Mouse (Mus musculus) intestine, embryonic 16.5 days (tissue): Measurements from ENCODE around the gene Robo1. TPM values are rescaled to one million over a fixed set of nuclear protein-coding genes. Genes with fewer than 3 reads are reported as not detected.

Experiments
- ATAC-seq: fragments of 200-750 bp; cut with Nextera tagmentation; 2 replicates; pipeline ENCODE4 v1.8.0; 2017; ENCODE audit warnings: moderate TSS enrichment, moderate library complexity
- H3K27ac ChIP-seq: fragments of 300-500 bp; sonication (generic); 2 replicates; pipeline ENCODE4 v1.5.1; 2014; ENCODE audit warnings: mild to moderate bottlenecking, low read length
- H3K27me3 ChIP-seq: fragments of 300-500 bp; sonication (generic); replicated peaks from 2 replicates; pipeline ENCODE4 v1.6.1; 2014; ENCODE audit warnings: low read length, control low read depth, mixed read lengths; ENCODE audit not compliant: control insufficient read depth, insufficient read depth
- H3K36me3 ChIP-seq: fragments of 300-500 bp; sonication (generic); 2 replicates; pipeline ENCODE4 v1.6.1; 2014; ENCODE audit warnings: low read length, control low read depth; ENCODE audit not compliant: control insufficient read depth, insufficient read depth
- H3K4me1 ChIP-seq: fragments of 300-500 bp; sonication (generic); 2 replicates; pipeline ENCODE4 v1.6.1; 2014; ENCODE audit warnings: low read length, control low read depth, mixed read lengths; ENCODE audit not compliant: control insufficient read depth, insufficient read depth
- H3K4me2 ChIP-seq: fragments of 300-500 bp; sonication (generic); 2 replicates; pipeline ENCODE4 v1.6.1; 2014; ENCODE audit warnings: low read depth, low read length, control low read depth
- H3K4me3 ChIP-seq: fragments of 300-500 bp; sonication (generic); 2 replicates; pipeline ENCODE4 v1.5.1; 2014; ENCODE audit warnings: mild to moderate bottlenecking, low read length
- H3K9ac ChIP-seq: fragments of 300-500 bp; sonication (generic); 2 replicates; pipeline ENCODE4 v1.6.1; 2014; ENCODE audit warnings: low read depth, low read length
- H3K9me3 ChIP-seq: fragments of 300-500 bp; sonication (generic); 2 replicates; pipeline ENCODE4 v1.6.1; 2016; ENCODE audit warnings: low read length, control low read depth; ENCODE audit not compliant: control insufficient read depth
- WGBS: fragments of 180-500 bp; shearing (Covaris S2); extraction: QIAGEN DNeasy Blood & Tissue Kit; methylation state at CpG from one replicate; pipeline ENCODE4 v1.1.7; 2014; 5-methylcytosine and 5-hydroxymethylcytosine counted together
- polyA plus RNA-seq: library from polyadenylated mRNA; unstranded; fragments of >200 nt; fragmentation: Nextera tagmentation; extraction: Ambion mirVana; gene quantifications from 2 replicates; pipeline ENCODE4 v1.2.1, GENCODE M21; 2015

Robo1 gene
- polyA plus RNA-seq, 1 experiment from 2014 or later = 10.9 TPM

- no peak for ATAC-seq
- Histone ChIP-seq H3K4me3 (no peak overlapping the region), H3K36me3 (no peaks in the 10 kb centered on the region), H3K27ac (no peak overlapping the region), H3K4me1 (no peaks in the 10 kb centered on the region), H3K9ac (no peak overlapping the region), H3K27me3 (no peaks in the 10 kb centered on the region), H3K9me3 (no peaks in the 10 kb centered on the region), H3K4me2 (no peak overlapping the region)
- 86% methylated on average over 7 of the region's 7 CpGs for WGBS
These were observed 661.9 kb downstream of the Robo1 start for GRCm38 (mm10) chr16:72969990-72970389.

GRCm38 (mm10) chr16:72973685-72974084 is 665.6 kb downstream of the Robo1 start:
- WGBS = 62% methylated on average over 6 of the region's 6 CpGs
- Histone ChIP-seq H3K4me2 (no peak overlapping the region), H3K27me3 (no peaks in the 10 kb centered on the region), H3K4me3 (no peak overlapping the region), H3K27ac (no peak overlapping the region), H3K9ac (no peak overlapping the region), H3K9me3 (no peaks in the 10 kb centered on the region), H3K36me3 (no peaks in the 10 kb centered on the region), H3K4me1 (no peaks in the 10 kb centered on the region)
- no peak for ATAC-seq

GRCm38 (mm10) chr16:72974681-72975080 is 666.6 kb downstream of the Robo1 start:
- no peak for ATAC-seq
- H3K9me3 ChIP-seq = no peaks in the 10 kb centered on the region
- no peaks in the 10 kb centered on the region for H3K36me3 ChIP-seq
- no peak overlapping the region for H3K4me3 ChIP-seq
- 94% methylated on average over 4 of the region's 4 CpGs for WGBS
- no peak overlapping the region for H3K9ac ChIP-seq
- H3K4me2 ChIP-seq = no peak overlapping the region
- H3K27me3 ChIP-seq = no peaks in the 10 kb centered on the region
- H3K27ac ChIP-seq = no peak overlapping the region
- no peaks in the 10 kb centered on the region for H3K4me1 ChIP-seq

GRCm38 (mm10) chr16:72976849-72977576 is 668.9 kb downstream of the Robo1 start:
- Histone ChIP-seq H3K27me3 (no peaks in the 10 kb centered on the region), H3K4me3 (no peak overlapping the region), H3K4me2 (no peak overlapping the region), H3K36me3 (no peaks in the 10 kb centered on the region), H3K4me1 (no peaks in the 10 kb centered on the region), H3K9me3 (no peaks in the 10 kb centered on the region), H3K9ac (no peak overlapping the region), H3K27ac (no peak overlapping the region)
- 73% methylated on average over 19 of the region's 19 CpGs for WGBS
- no peak for ATAC-seq

- Histone ChIP-seq H3K27ac (no peak overlapping the region), H3K4me1 (no peaks in the 10 kb centered on the region), H3K4me3 (no peak overlapping the region), H3K27me3 (no peaks in the 10 kb centered on the region), H3K36me3 (no peaks in the 10 kb centered on the region), H3K9ac (no peak overlapping the region), H3K4me2 (no peak overlapping the region), H3K9me3 (no peaks in the 10 kb centered on the region)
- 29% methylated on average over 8 of the region's 8 CpGs for WGBS
- no peak; the same call in 1 of the 2 replicates for ATAC-seq
These were observed 671.5 kb downstream of the Robo1 start for GRCm38 (mm10) chr16:72979407-72980219.

GRCm38 (mm10) chr16:72990376-72991167 is 682.5 kb downstream of the Robo1 start:
- no peak overlapping the region for H3K9ac ChIP-seq
- H3K27me3 ChIP-seq = no peaks in the 10 kb centered on the region
- no peak overlapping the region for H3K4me2 ChIP-seq
- WGBS = 86% methylated on average over 21 of the region's 21 CpGs
- H3K27ac ChIP-seq = no peak overlapping the region
- H3K4me1 ChIP-seq = peaks cover 3% of the 10 kb centered on the region; the same call in 1 of the 2 replicates
- H3K9me3 ChIP-seq = no peaks in the 10 kb centered on the region
- no peak for ATAC-seq
- no peak overlapping the region for H3K4me3 ChIP-seq
- no peaks in the 10 kb centered on the region for H3K36me3 ChIP-seq

- Histone ChIP-seq H3K9me3 (no peaks in the 10 kb centered on the region), H3K27me3 (no peaks in the 10 kb centered on the region), H3K27ac (no peak overlapping the region), H3K36me3 (no peaks in the 10 kb centered on the region), H3K4me3 (no peak overlapping the region), H3K4me1 (peaks cover 3% of the 10 kb centered on the region; the same call in 1 of the 2 replicates), H3K4me2 (no peak overlapping the region), H3K9ac (no peak overlapping the region)
- ATAC-seq = peak; percentile 78
- WGBS = 38% methylated on average over 8 of the region's 8 CpGs
These were observed 685.1 kb downstream of the Robo1 start for GRCm38 (mm10) chr16:72993189-72993588.

GRCm38 (mm10) chr16:72993594-72993993 is 685.5 kb downstream of the Robo1 start:
- Histone ChIP-seq H3K27ac (no peak overlapping the region), H3K9ac (no peak overlapping the region), H3K4me3 (no peak overlapping the region), H3K4me2 (no peak overlapping the region), H3K27me3 (no peaks in the 10 kb centered on the region), H3K36me3 (no peaks in the 10 kb centered on the region), H3K4me1 (peaks cover 3% of the 10 kb centered on the region; the same call in 1 of the 2 replicates), H3K9me3 (no peaks in the 10 kb centered on the region)
- whole genome bisulfite sequencing = 39% methylated on average over 10 of the region's 10 CpGs
- peak; percentile 60 for ATAC-seq
